Mouse (Mus musculus) MEL (cell line): ENCODE measurements around the gene Slc4a8. TPM values are rescaled to one million over a fixed set of nuclear protein-coding genes. Genes with fewer than 3 reads are reported as not detected.
A peak's percentile ranks its signal among the peaks of the same experiment; 100 is the strongest.

Experiments
- DNase-seq: peaks from one replicate; pipeline ENCODE4 v3.0.0; 2011; ENCODE audit warnings: low read depth, low spot score
- H3K27ac ChIP-seq: 2 replicates; pipeline ENCODE4 v1.5.1; 2012; ENCODE audit warnings: low read depth, mild to moderate bottlenecking, control low read depth, low read length, moderate library complexity; ENCODE audit not compliant: control insufficient read depth
- H3K27me3 ChIP-seq, 2 experiments: fragments of 150-350 bp in 1 of 2; sonication (generic) in 1 of 2; 2 replicates each; pipeline ENCODE4 v1.6.1; 2012; ENCODE audit warnings: low read length in 2 of 2, mild to moderate bottlenecking in 2 of 2, improper control_type of control experiment in 1 of 2, moderate library complexity in 1 of 2; ENCODE audit not compliant: insufficient read depth in 2 of 2, control insufficient read depth in 1 of 2
- H3K36me3 ChIP-seq, 2 experiments: 2 replicates each; pipeline ENCODE4 v1.6.1; 2012 to 2014; ENCODE audit warnings: low read length in 2 of 2, improper control_type of control experiment in 1 of 2, inconsistent platforms in 1 of 2, mild to moderate bottlenecking in 1 of 2; ENCODE audit not compliant: insufficient read depth in 2 of 2, control insufficient read depth in 1 of 2
- H3K4me1 ChIP-seq, 2 experiments: fragments of 150-350 bp in 1 of 2; sonication (generic) in 1 of 2; 2 replicates each; pipeline ENCODE4 v1.6.1; 2012; ENCODE audit warnings: low read length in 2 of 2, improper control_type of control experiment in 1 of 2, mild to moderate bottlenecking in 1 of 2; ENCODE audit not compliant: insufficient read depth in 2 of 2, control insufficient read depth in 1 of 2
- H3K4me3 ChIP-seq, 2 experiments: fragments of 150-350 bp in 1 of 2; sonication (generic) in 1 of 2; 2 replicates each; pipeline ENCODE4 v1.5.1; 2012; ENCODE audit warnings: low read depth in 2 of 2, low read length in 2 of 2, mild to moderate bottlenecking in 2 of 2, moderate library complexity in 2 of 2, control low read depth in 1 of 2, improper control_type of control experiment in 1 of 2; ENCODE audit not compliant: control insufficient read depth in 1 of 2, insufficient read depth in 1 of 2
- H3K79me2 ChIP-seq: 2 replicates; pipeline ENCODE4 v1.6.1; 2012; ENCODE audit warnings: mild to moderate bottlenecking, low read length, moderate library complexity; ENCODE audit not compliant: control insufficient read depth, poor library complexity, insufficient read depth
- H3K9ac ChIP-seq: 2 replicates; pipeline ENCODE4 v1.6.1; 2012; ENCODE audit warnings: low read depth, mild to moderate bottlenecking, control low read depth, low read length, moderate library complexity; ENCODE audit not compliant: control insufficient read depth, poor library complexity, severe bottlenecking
- H3K9me3 ChIP-seq: fragments of 150-350 bp; sonication (generic); replicated peaks from 2 replicates; pipeline ENCODE4 v1.6.1; 2012; ENCODE audit warnings: mild to moderate bottlenecking, low read length, improper control_type of control experiment, moderate library complexity; ENCODE audit not compliant: insufficient read depth
- CTCF ChIP-seq, 3 experiments: IDR thresholded peaks in 2 of 3; conservative IDR thresholded peaks in 1 of 3; 2 replicates each; pipeline ENCODE4 v1.5.1; 2011 to 2012; ENCODE audit warnings: low read length in 3 of 3, low read depth in 2 of 3, mild to moderate bottlenecking in 2 of 3, improper control_type of control experiment in 1 of 3, inconsistent platforms in 1 of 3, mixed read lengths in 1 of 3, moderate library complexity in 1 of 3; ENCODE audit not compliant: control insufficient read depth in 1 of 3, insufficient read depth in 1 of 3, poor library complexity in 1 of 3, severe bottlenecking in 1 of 3
- E2F4 ChIP-seq: IDR thresholded peaks from 2 replicates; pipeline ENCODE4 v1.6.1; 2011; ENCODE audit warnings: low read depth, low read length, improper control_type of control experiment, borderline replicate concordance
- ETS1 ChIP-seq: IDR thresholded peaks from 2 replicates; pipeline ENCODE4 v1.6.1; 2012; ENCODE audit warnings: low read depth, mild to moderate bottlenecking, inconsistent platforms, low read length, improper control_type of control experiment, moderate library complexity
- GABPA ChIP-seq: IDR thresholded peaks from 2 replicates; pipeline ENCODE4 v1.6.1; 2012; ENCODE audit warnings: low read depth, mild to moderate bottlenecking, inconsistent platforms, low read length, improper control_type of control experiment, moderate library complexity
- HCFC1 ChIP-seq: IDR thresholded peaks from 2 replicates; pipeline ENCODE4 v1.6.1; 2012; ENCODE audit warnings: low read depth, mild to moderate bottlenecking, inconsistent platforms, low read length, improper control_type of control experiment, moderate library complexity
- JUND ChIP-seq: IDR thresholded peaks from 2 replicates; pipeline ENCODE4 v1.6.1; 2011; ENCODE audit warnings: low read depth, mild to moderate bottlenecking, improper control_type of control experiment, low read length
- MAFK ChIP-seq: IDR thresholded peaks from 2 replicates; pipeline ENCODE4 v1.6.1; 2011; ENCODE audit warnings: low read depth, mild to moderate bottlenecking, low read length, improper control_type of control experiment, borderline replicate concordance
- MAX ChIP-seq: IDR thresholded peaks from 2 replicates; pipeline ENCODE4 v1.6.1; 2011; ENCODE audit warnings: low read length, improper control_type of control experiment
- MAZ ChIP-seq: IDR thresholded peaks from 2 replicates; pipeline ENCODE4 v1.6.1; 2012; ENCODE audit warnings: low read depth, mild to moderate bottlenecking, inconsistent platforms, low read length, improper control_type of control experiment
- MXI1 ChIP-seq: IDR thresholded peaks from 2 replicates; pipeline ENCODE4 v1.6.1; 2011; ENCODE audit warnings: mild to moderate bottlenecking, low read depth, low read length, improper control_type of control experiment
- MYB ChIP-seq: IDR thresholded peaks from 2 replicates; pipeline ENCODE4 v1.6.1; 2011; ENCODE audit warnings: mild to moderate bottlenecking, low read depth, low read length, improper control_type of control experiment
- MYC ChIP-seq: IDR thresholded peaks from 2 replicates; pipeline ENCODE4 v1.6.1; 2011; ENCODE audit warnings: low read depth, mild to moderate bottlenecking, low read length, improper control_type of control experiment, moderate library complexity
- NELFE ChIP-seq: IDR thresholded peaks from 2 replicates; pipeline ENCODE4 v1.6.1; 2011; ENCODE audit warnings: low read depth, low read length, improper control_type of control experiment
- POLR2AphosphoS5 ChIP-seq: IDR thresholded peaks from 2 replicates; pipeline ENCODE4 v1.6.1; 2012; ENCODE audit warnings: low read depth, borderline replicate concordance, mild to moderate bottlenecking, inconsistent platforms, low read length, moderate library complexity, mixed read lengths
- RAD21 ChIP-seq: IDR thresholded peaks from 2 replicates; pipeline ENCODE4 v1.6.1; 2011; ENCODE audit warnings: mild to moderate bottlenecking, low read depth, low read length, improper control_type of control experiment
- SMC3 ChIP-seq: IDR thresholded peaks from 2 replicates; pipeline ENCODE4 v1.6.1; 2011; ENCODE audit warnings: low read depth, low read length, improper control_type of control experiment
- TAL1 ChIP-seq: IDR thresholded peaks from 2 replicates; pipeline ENCODE4 v1.6.1; 2012; ENCODE audit warnings: mild to moderate bottlenecking, inconsistent platforms, low read length, moderate library complexity, mixed read lengths
- UBTF ChIP-seq: IDR thresholded peaks from 2 replicates; pipeline ENCODE4 v1.6.1; 2012; ENCODE audit warnings: low read depth, mild to moderate bottlenecking, inconsistent platforms, low read length, improper control_type of control experiment, moderate library complexity, borderline replicate concordance; ENCODE audit not compliant: insufficient read depth
- USF1 ChIP-seq: IDR thresholded peaks from 2 replicates; pipeline ENCODE4 v1.6.1; 2014; ENCODE audit warnings: low read depth, mild to moderate bottlenecking, inconsistent platforms, low read length, improper control_type of control experiment, moderate library complexity
- USF2 ChIP-seq, 2 experiments: IDR thresholded peaks; 2 replicates each; pipeline ENCODE4 v1.6.1; 2011 to 2012; ENCODE audit warnings: improper control_type of control experiment in 2 of 2, low read length in 2 of 2, borderline replicate concordance in 1 of 2, inconsistent platforms in 1 of 2, low read depth in 1 of 2, mild to moderate bottlenecking in 1 of 2; ENCODE audit not compliant: insufficient read depth in 1 of 2
- ZC3H11A ChIP-seq: IDR thresholded peaks from 2 replicates; pipeline ENCODE4 v1.6.1; 2012; ENCODE audit warnings: low read depth, mild to moderate bottlenecking, inconsistent platforms, low read length, improper control_type of control experiment
- ZMIZ1 ChIP-seq: IDR thresholded peaks from 2 replicates; pipeline ENCODE4 v1.6.1; 2012; ENCODE audit warnings: low read depth, mild to moderate bottlenecking, inconsistent platforms, low read length, improper control_type of control experiment, moderate library complexity
- polyA plus RNA-seq, 2 experiments: library from polyadenylated mRNA; stranded (reverse) in 1 of 2; unstranded in 1 of 2; fragments of >175 nt in 1 of 2; fragments of >200 nt in 1 of 2; gene quantifications; 2 replicates each; pipeline versions ENCODE4 v1.2.1 to v1.2.4; 2012; ENCODE audit warnings: low replicate concordance in 2 of 2, low read depth in 1 of 2; ENCODE audit not compliant: insufficient read length in 2 of 2, insufficient read depth in 1 of 2, missing spikeins in 1 of 2
- total RNA-seq: library from RNA; depleted of rRNA; stranded (reverse); fragments of 300-350 nt; gene quantifications from 2 replicates; pipeline ENCODE4 v1.2.3, GENCODE M21; 2012

Slc4a8 gene
- total and polyA plus RNA-seq, 3 experiments = 0.35 to 2.5 TPM; not detected in 1

DNA sequence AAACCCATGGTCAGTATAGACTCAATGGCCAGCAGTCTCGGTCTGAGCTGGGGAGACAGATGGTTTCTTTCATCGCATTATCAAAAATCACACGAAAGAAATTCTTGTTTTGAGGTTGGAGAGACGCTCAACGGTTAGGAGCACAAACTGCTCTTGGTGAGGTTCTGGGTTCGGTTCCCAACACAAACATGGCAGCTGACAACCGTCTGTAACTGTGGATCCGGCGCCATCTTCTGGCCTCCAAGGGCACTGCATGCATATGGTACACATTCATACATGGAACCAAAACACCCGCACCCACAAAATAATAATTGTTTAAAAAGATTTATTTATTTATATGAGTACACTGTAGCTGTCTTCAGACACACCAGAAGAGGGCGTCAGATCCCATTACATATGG is 43.0 kb upstream of the Slc4a8 start:
- Histone ChIP-seq H3K4me1 (peaks cover 20 to 31% of the 10 kb centered on the region in 2 experiments), H3K27me3 (no peaks in the 10 kb centered on the region)
- TF ChIP-seq SMC3 (peak; percentile 60), RAD21 (peak; percentile 81), MXI1 (no peak; the same call in 1 of the 2 replicates), E2F4 (no peak), MAZ (peak; percentile 42; the same call in 1 of the 2 replicates), MYC (no peak), USF1 (no peak), CTCF (IDR thresholded peaks at IDR 0.05 in 2 of 3, conservative IDR thresholded peaks at IDR 0.05 in 1 of 3; ENCODE audit: control insufficient read depth in 1 of 3, insufficient read depth in 1 of 3, low read depth in 2 of 3, low read length in 3 of 3, poor library complexity in 1 of 3, severe bottlenecking in 1 of 3) (peak; percentile 72 to 90 (median 78)), HCFC1 (0 out of 2 replicates have a peak, but pooled peaks have one; percentile 28), ZC3H11A (peak; percentile 57)
- TF ChIP-seq, all 39 proteins: peak for 6
- peak; percentile 73 for DNase-seq
- Histone ChIP-seq H3K79me2 (no peaks in the 10 kb centered on the region), H3K9me3 (no peaks in the 10 kb centered on the region), H3K9ac (no peak overlapping the region), H3K27ac (peak overlapping the region; percentile 90), H3K4me3 (no peak overlapping the region), H3K36me3 (peaks cover 2 to 22% of the 10 kb centered on the region in 2 experiments; a peak in 3 of 4 replicates)

DNA sequence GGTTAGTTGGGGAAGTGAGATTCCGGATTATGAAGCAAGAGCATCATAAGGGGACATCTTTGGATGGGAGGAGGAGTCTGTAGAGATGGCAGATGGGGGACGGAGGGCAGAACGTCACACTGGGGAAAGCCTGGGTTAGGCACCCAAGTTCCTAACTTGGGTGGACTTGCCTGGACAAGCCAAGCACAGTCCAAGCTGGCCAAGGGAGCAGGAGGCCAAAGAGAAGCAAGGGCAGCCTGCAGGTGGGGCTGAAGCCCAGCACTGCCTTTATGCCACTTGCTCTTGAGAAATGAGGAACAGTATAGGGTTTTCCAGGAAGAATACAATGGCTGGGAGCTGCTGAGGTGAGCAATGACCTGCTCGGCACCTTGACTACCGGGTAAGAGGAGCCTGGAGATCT is 42.3 kb upstream of the Slc4a8 start:
- H3K27me3 ChIP-seq = no peaks in the 10 kb centered on the region
- no peak for TF ChIP-seq RAD21
- no peak for TF ChIP-seq MYC
- TF ChIP-seq GABPA = no peak
- TF ChIP-seq ZMIZ1 = no peak
- TF ChIP-seq POLR2AphosphoS5 = no peak
- no peak for TF ChIP-seq JUND
- TF ChIP-seq ETS1 = no peak
- TF ChIP-seq MAX = no peak
- no peak for TF ChIP-seq NELFE
- TF ChIP-seq CTCF (IDR thresholded peaks at IDR 0.05 in 2 of 3, conservative IDR thresholded peaks at IDR 0.05 in 1 of 3; ENCODE audit: control insufficient read depth in 1 of 3, insufficient read depth in 1 of 3, low read depth in 2 of 3, low read length in 3 of 3, poor library complexity in 1 of 3, severe bottlenecking in 1 of 3) = no peak
- TF ChIP-seq HCFC1 = no peak
- TF ChIP-seq USF1 = no peak
- TF ChIP-seq USF2 (IDR thresholded peaks at IDR 0.05; ENCODE audit: borderline replicate concordance in 1 of 2, insufficient read depth in 1 of 2, low read depth in 1 of 2, low read length in 2 of 2) = no peak
- TF ChIP-seq UBTF = no peak
- TF ChIP-seq MYB = no peak
- TF ChIP-seq MAFK = no peak
- no peak for TF ChIP-seq TAL1

More for the DNA sequence above, 42.3 kb upstream of the Slc4a8 start:
- Histone ChIP-seq H3K4me1 (peaks cover 20 to 34% of the 10 kb centered on the region in 2 experiments), H3K9me3 (no peaks in the 10 kb centered on the region), H3K9ac (no peak overlapping the region), H3K4me3 (no peak overlapping the region), H3K27ac (no peak overlapping the region), H3K36me3 (peaks cover 2 to 23% of the 10 kb centered on the region in 2 experiments; a peak in 3 of 4 replicates), H3K79me2 (no peaks in the 10 kb centered on the region)
- no peak for DNase-seq
